In the genomic region with DNA sequence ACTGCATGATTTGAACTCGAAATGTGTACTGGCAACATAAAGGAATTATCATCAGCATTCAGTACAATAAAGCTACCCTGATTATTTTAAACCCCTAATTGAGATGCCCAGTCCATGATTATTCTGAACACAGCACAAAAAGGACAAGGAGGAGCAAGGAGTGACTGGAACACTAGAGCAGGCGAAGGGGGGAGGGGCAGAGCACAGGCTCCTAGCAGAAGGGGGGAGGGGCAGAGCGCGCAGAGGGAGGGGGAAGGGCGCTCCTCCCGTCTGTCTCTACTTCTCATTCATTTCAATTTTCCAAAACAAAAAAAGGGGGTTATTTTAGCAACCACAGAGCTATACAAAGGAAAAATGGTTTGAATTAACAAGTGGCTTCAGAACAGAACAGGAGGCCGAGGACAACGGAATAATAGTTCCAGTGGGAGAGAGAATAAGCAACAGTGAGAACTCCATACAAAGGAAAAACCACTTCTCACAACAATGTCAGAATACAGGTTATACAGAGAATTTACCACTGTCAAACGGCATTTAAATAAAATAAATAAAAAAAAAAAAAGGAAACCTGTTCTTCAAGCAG, we compare ENCODE assay signal across 11 mouse cellular contexts.
DNase-seq lines count a peak whose midpoint lies in the region; ATAC-seq and TF ChIP-seq lines count a peak whose summit lies in the region.
"Had no signal": no experiment of that assay in that cellular context is flagged by ENCODE, and none has a peak within 500 bp of the region (broad histone marks: within the 10 kb centered on the region; RNA-seq: fewer than 3 reads in every experiment).

No protein-coding gene starts in this region.

- H3K4me2 ChIP-seq in forebrain, postnatal 0 days (ENCODE audit: low read depth) = 0 out of 2 replicates have a peak overlapping the region, but pooled peaks have one; percentile 26
- H3K4me2 ChIP-seq in midbrain, embryonic 14.5 days (ENCODE audit: low read length) = peak overlapping the region; percentile 40
- no peak overlapping the region for H3K4me2 ChIP-seq in kidney, embryonic 16.5 days (replicated peaks; ENCODE audit: low read depth, low read length)
- H3K4me2 ChIP-seq: embryonic facial prominence, embryonic 15.5 days; intestine, embryonic 15.5 days had no signal

- no peak for DNase-seq in heart, embryonic 10.5 days (ENCODE audit: low spot score)
- DNase-seq in heart, adult 8-10 months (ENCODE audit: low spot score) = no peak
- peak; percentile 91 for DNase-seq in brain, embryonic 14.5 days (ENCODE audit: low read depth)
- peak; percentile 76 for DNase-seq in forebrain, postnatal 0 days
- DNase-seq in midbrain, embryonic 14.5 days = peak; percentile 86
- DNase-seq in spleen, postnatal 36 days (ENCODE audit: low spot score in 2 of 2) = no peak

- no peaks in the 10 kb centered on the region for H3K36me3 ChIP-seq in heart, embryonic 10.5 days
- H3K36me3 ChIP-seq in forebrain, postnatal 0 days (ENCODE audit: insufficient read depth) = peaks cover 19% of the 10 kb centered on the region; the same call in 1 of the 2 replicates
- peaks cover 20% of the 10 kb centered on the region; the same call in 1 of the 2 replicates for H3K36me3 ChIP-seq in midbrain, embryonic 14.5 days (ENCODE audit: control insufficient read depth, insufficient read depth, low read length)
- H3K36me3 ChIP-seq in kidney, embryonic 16.5 days (ENCODE audit: insufficient read depth, low read length) = no peaks in the 10 kb centered on the region
- H3K36me3 ChIP-seq: embryonic facial prominence, embryonic 15.5 days; intestine, embryonic 15.5 days had no signal

- no peaks in the 10 kb centered on the region for H3K27me3 ChIP-seq in heart, embryonic 10.5 days (ENCODE audit: insufficient read depth, poor library complexity, severe bottlenecking)
- no peaks in the 10 kb centered on the region for H3K27me3 ChIP-seq in forebrain, postnatal 0 days (ENCODE audit: insufficient read depth, low read length)
- no peaks in the 10 kb centered on the region for H3K27me3 ChIP-seq in midbrain, embryonic 14.5 days (ENCODE audit: control insufficient read depth, insufficient read depth, low read length)
- H3K27me3 ChIP-seq in kidney, embryonic 16.5 days (ENCODE audit: insufficient read depth, low read length) = no peaks in the 10 kb centered on the region
- H3K27me3 ChIP-seq: embryonic facial prominence, embryonic 15.5 days; intestine, embryonic 15.5 days had no signal

- no peak for TF ChIP-seq CTCF in brain, embryonic 14.5 days (IDR thresholded peaks at IDR 0.05; ENCODE audit: borderline replicate concordance, extremely low read depth, insufficient read depth, insufficient read length)
- TF ChIP-seq CTCF in forebrain, postnatal 0 days (IDR thresholded peaks at IDR 0.05; ENCODE audit: low read depth) = no peak

- no peak overlapping the region for H3K9ac ChIP-seq in forebrain, postnatal 0 days
- no peak overlapping the region for H3K9ac ChIP-seq in midbrain, embryonic 14.5 days (replicated peaks; ENCODE audit: low read length)
- no peak overlapping the region for H3K9ac ChIP-seq in kidney, embryonic 16.5 days (replicated peaks; ENCODE audit: low read length)
- H3K9ac ChIP-seq: embryonic facial prominence, embryonic 15.5 days; intestine, embryonic 15.5 days had no signal

- no peak overlapping the region for H3K27ac ChIP-seq in heart, embryonic 10.5 days
- H3K27ac ChIP-seq in forebrain, postnatal 0 days (ENCODE audit: low read depth, low read length) = peak overlapping the region; percentile 50; the same call in 1 of the 2 replicates
- H3K27ac ChIP-seq in midbrain, embryonic 14.5 days (replicated peaks; ENCODE audit: low read depth, low read length) = 0 out of 2 replicates have a peak overlapping the region, but pooled peaks have one; percentile 37
- no peak overlapping the region for H3K27ac ChIP-seq in kidney, embryonic 16.5 days (ENCODE audit: low read length)
- H3K27ac ChIP-seq: embryonic facial prominence, embryonic 15.5 days; intestine, embryonic 15.5 days had no signal

- no peak for TF ChIP-seq POLR2A in brain, embryonic 14.5 days (IDR thresholded peaks at IDR 0.05; ENCODE audit: borderline replicate concordance, extremely low read depth, insufficient read depth, insufficient read length, poor library complexity, severe bottlenecking)

- peak overlapping the region; percentile 18; the same call in 1 of the 2 replicates for H3K4me3 ChIP-seq in heart, embryonic 10.5 days
- no peak overlapping the region for H3K4me3 ChIP-seq in forebrain, postnatal 0 days (ENCODE audit: low read depth, low read length)
- no peak overlapping the region for H3K4me3 ChIP-seq in midbrain, embryonic 14.5 days (replicated peaks; ENCODE audit: low read depth, low read length)
- H3K4me3 ChIP-seq in kidney, embryonic 16.5 days (ENCODE audit: low read length) = no peak overlapping the region
- H3K4me3 ChIP-seq: embryonic facial prominence, embryonic 15.5 days; intestine, embryonic 15.5 days; megakaryocyte, embryonic 14.5 days had no signal

- WGBS in heart, embryonic 10.5 days = 25% methylated on average over 9 of the region's 9 CpGs
- WGBS in forebrain, postnatal 0 days = 9% methylated on average over 9 of the region's 9 CpGs
- WGBS in midbrain, embryonic 14.5 days = 9% methylated on average over 9 of the region's 9 CpGs
- WGBS in kidney, embryonic 16.5 days = 35% methylated on average over 9 of the region's 9 CpGs

- peak; percentile 70 for ATAC-seq in forebrain, postnatal 0 days
- ATAC-seq in midbrain, embryonic 14.5 days (ENCODE audit: low FRiP score, low TSS enrichment) = peak; percentile 78; the same call in 1 of the 2 replicates
- no peak for ATAC-seq in kidney, embryonic 16.5 days (ENCODE audit: low FRiP score, low TSS enrichment)
- ATAC-seq in monocyte, adult 5-6 weeks (replicated peaks; ENCODE audit: insufficient number of reproducible peaks, low FRiP score, low TSS enrichment, poor library complexity, severe bottlenecking) = no peak
- ATAC-seq: intestine, embryonic 15.5 days had no signal

- peaks cover 4% of the 10 kb centered on the region; the same call in 1 of the 2 replicates for H3K4me1 ChIP-seq in heart, embryonic 10.5 days
- peaks cover 8% of the 10 kb centered on the region; the same call in 1 of the 2 replicates for H3K4me1 ChIP-seq in forebrain, postnatal 0 days (ENCODE audit: insufficient read depth)
- H3K4me1 ChIP-seq in midbrain, embryonic 14.5 days (ENCODE audit: control insufficient read depth, insufficient read depth, low read length) = peaks cover 10% of the 10 kb centered on the region
- H3K4me1 ChIP-seq in kidney, embryonic 16.5 days (ENCODE audit: insufficient read depth, low read length) = no peaks in the 10 kb centered on the region

- no peaks in the 10 kb centered on the region for H3K9me3 ChIP-seq in heart, embryonic 10.5 days
- H3K9me3 ChIP-seq in forebrain, postnatal 0 days (ENCODE audit: low read length) = no peaks in the 10 kb centered on the region
- no peaks in the 10 kb centered on the region for H3K9me3 ChIP-seq in midbrain, embryonic 14.5 days (ENCODE audit: control insufficient read depth, low read length)
- no peaks in the 10 kb centered on the region for H3K9me3 ChIP-seq in kidney, embryonic 16.5 days (ENCODE audit: low read length)
- H3K9me3 ChIP-seq: embryonic facial prominence, embryonic 15.5 days; intestine, embryonic 15.5 days; megakaryocyte, embryonic 14.5 days had no signal

Comparison
In these comparisons a context has a peak if more than half of its experiments do, and no peak if none do; other contexts are left out.
1. DNase-seq: peak in brain, embryonic 14.5 days (single experiment), forebrain, postnatal 0 days (single experiment) and midbrain, embryonic 14.5 days (single experiment); none in heart, embryonic 10.5 days (single experiment), heart, adult 8-10 months (single experiment) and spleen, postnatal 36 days (0 of 2).
2. H3K27ac ChIP-seq: peak in forebrain, postnatal 0 days (single experiment) and midbrain, embryonic 14.5 days (single experiment); none in heart, embryonic 10.5 days (single experiment) and kidney, embryonic 16.5 days (single experiment).
3. ATAC-seq: peak in forebrain, postnatal 0 days (single experiment) and midbrain, embryonic 14.5 days (single experiment); none in kidney, embryonic 16.5 days (single experiment) and monocyte, adult 5-6 weeks (single experiment).